Mouse (Mus musculus) urinary bladder, postnatal 25 days (tissue): ENCODE measurements around the gene Zfp94.

Experiments used
- DNase-seq: peaks from one replicate; pipeline ENCODE4 v3.0.0; 2022; ENCODE audit warnings: low spot score

Zfp94 gene

DNA sequence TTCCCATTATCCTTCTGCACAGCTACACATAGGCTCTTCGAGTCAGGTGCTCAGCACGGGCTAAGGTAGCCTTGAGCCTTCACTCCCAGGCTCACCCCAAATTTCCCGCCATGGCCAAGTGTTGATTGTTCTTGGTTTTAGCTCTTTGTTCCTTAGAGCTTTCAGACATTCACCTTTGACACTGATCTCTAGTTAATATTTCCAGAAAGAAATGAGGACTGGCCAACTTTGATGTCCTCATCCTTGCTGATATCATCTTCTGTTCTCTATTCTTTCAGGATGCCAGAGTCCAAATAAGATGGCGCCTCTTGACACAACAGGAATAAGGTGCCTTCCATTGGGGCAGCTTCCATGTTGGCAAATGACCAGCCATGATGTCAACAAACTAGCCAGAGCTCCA is 42.0 kb downstream of the Zfp94 start:
- no peak for DNase-seq

DNA sequence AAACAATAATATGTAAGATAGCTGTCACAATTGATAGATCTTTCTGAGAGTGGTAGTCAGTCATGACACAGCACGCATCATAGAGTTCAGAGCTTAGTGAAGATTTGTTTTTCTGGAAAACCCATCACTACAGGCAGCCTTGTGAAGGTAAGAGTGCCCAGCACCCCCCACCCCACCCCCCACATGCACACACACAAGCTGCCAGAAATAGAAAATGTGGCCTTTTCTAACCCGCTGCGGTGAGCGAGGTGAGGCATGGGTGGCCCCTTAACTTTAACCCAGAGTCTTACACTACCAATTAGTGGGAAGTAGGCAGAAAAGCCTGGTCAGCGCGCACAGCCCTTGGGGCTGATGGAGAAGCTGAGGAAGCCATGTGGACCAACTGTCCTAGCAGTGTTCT is 45.3 kb downstream of the Zfp94 start:
- DNase-seq: no peak

DNA sequence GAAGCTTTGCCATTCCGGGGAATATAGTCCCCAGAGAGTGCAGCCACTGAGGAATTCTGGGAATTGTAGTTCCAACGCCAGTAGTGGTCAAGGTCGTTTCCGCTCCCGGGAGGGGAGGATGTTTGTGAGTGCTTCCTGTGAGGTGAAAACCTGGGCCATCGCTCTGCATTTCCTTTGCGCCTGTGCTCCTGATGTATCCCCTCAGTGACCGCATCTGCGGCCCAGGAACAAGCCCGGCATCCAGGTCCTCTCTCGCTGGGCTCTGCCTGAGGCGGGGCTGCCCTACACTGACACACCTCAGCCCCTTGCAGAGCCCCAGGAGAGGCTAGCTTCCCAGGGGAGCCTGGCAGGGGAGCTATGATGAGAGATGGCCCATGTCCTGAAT is 46.2 kb downstream of the Zfp94 start, which contains the start of gene Zfp93:
Gene Zfp93, plus strand, starts transcription at position 133 of the 385 bp plus-strand sequence.
- DNase-seq: peak; percentile 44

DNA sequence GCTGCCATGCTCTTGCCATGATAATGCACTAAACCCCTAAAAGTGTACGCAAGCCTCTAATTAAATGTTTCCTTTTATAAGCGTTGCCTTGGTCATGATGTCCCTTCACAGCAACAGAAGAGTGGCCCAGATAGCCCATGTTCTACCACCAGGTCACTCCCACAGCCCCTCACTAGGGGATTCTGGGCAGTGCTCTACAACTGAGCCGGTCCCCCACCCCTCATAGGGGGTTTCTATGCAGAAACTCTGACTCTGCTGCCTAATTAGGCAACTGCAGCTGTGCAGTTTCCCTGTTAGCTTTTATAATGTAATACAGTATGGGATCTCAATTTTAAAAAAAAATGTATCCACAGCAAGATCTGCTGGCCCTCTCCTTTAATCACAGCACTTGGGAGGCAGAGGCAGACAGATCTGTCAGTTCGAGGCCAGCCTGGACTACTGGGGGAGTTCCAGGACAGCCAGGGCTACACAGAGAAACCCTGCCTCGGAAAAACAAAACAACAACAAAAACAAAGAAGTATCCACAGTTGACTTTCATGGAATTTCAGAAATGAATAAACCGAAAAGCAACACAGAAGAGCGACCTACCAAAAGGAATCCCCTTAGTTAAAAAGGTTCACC is 46.7 kb downstream of the Zfp94 start:
- DNase-seq: no peak

DNA sequence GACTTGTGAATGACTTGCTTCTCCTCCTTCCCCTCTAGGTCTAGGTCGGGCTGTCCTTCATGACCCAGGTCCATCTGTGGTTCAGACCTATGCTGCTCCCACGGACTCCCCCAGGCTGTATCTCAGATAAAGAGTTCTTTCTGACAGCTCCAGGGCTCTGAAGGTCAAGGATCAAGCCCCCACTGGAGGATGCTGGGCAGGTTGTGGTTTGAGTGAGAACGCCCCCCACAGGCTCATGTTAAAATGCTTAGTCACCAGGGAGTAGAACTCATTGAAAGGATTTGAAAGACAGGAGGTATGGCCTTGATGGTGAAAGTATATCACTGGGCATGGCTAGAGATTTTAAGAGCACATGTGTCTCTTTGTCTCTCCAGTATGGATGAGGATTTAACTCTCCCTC is 47.2 kb downstream of the Zfp94 start:
- no peak for DNase-seq

DNA sequence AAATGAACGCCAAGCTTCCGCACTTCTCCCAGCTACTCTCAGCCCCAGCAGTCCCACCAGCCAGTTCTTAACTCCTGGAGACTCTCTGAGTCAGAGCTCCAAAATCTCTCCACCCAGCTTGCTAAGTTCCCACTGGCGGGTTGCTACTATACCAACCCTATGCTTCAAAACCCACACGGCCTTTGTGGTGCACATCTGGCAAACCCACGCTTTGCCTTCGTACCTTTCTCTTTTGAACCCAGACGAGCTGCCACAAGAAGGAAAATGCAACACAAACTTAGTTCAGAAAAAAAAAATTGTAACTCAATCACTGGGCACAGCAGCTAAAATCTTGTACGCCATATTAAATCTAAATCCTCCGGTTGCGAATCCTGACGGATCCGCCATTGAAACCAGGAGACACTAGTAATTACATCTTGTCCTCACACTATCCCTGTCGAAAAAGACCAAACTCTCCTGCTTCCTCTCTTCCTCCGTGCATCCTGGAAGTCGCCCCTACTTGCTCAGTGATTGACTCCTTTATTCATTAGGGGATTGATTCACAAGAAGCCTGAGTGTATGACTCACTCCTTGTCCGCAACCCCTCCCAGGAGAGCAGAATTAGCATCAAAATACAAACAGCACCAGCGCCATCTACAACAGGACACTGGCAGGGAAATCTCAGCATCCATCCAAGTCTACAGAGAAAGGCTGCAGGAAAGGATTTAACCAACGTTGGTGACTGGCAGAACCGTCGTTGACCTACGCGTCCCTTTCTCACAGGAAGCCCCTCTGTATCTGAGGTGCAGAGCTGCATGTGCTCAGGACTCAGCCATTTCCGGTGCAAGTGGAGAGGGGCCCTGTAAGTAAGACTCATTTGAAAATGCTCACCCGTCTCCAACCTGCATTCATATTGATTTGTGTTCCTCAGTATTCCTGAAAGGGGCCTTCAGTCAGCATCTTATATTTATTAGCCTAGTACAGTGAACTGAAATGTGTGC is 48.0 kb downstream of the Zfp94 start:
- DNase-seq: no peak

DNA sequence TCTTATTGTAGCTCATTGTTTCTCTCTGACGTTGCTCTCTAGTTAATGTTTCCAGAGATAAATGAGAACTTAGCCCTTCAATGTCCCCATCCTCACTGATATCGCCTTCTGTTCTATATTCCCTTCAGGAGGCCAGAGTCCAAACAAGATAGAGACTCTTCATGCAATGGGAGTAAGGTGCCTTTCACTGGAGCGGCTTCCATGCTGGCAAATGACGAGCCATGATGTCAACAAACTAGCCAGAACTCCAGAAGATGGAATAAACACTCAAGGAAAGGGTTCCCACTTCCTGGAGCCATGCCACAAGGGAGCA is 56.5 kb downstream of the Zfp94 start:
- no peak for DNase-seq

DNA sequence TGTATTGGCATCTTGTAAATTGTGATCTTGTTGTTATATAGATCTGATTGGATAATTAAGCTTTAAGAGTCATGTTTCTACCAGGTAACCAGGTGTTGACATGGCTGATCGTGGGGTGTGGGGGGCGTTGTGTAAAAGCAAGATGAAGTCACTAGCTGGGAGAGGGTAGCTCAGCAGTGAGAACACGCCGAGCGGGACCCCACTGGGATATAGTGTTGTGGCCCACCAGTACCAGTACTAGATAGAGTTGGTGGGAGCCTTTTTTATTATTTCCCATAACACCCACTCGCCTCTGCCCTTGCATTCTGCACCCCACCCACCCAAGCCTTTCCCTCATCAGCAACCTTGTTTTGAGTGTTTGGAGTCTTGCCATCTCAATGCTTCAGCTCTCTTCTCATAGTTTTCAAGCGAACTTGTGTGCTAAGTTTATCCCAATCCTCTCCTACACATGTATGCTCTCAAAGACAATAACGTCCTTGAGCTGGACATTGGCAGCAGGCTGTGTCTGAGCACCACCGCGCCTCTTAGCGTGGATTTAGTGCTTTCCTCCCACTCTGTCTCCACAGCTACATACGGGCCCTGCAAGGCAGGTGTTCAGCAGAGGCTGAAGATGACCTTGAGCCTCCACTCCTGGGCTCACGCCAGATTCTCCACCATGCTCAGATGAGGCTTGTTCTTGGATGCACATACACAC is 57.0 kb downstream of the Zfp94 start:
- DNase-seq: no peak

DNA sequence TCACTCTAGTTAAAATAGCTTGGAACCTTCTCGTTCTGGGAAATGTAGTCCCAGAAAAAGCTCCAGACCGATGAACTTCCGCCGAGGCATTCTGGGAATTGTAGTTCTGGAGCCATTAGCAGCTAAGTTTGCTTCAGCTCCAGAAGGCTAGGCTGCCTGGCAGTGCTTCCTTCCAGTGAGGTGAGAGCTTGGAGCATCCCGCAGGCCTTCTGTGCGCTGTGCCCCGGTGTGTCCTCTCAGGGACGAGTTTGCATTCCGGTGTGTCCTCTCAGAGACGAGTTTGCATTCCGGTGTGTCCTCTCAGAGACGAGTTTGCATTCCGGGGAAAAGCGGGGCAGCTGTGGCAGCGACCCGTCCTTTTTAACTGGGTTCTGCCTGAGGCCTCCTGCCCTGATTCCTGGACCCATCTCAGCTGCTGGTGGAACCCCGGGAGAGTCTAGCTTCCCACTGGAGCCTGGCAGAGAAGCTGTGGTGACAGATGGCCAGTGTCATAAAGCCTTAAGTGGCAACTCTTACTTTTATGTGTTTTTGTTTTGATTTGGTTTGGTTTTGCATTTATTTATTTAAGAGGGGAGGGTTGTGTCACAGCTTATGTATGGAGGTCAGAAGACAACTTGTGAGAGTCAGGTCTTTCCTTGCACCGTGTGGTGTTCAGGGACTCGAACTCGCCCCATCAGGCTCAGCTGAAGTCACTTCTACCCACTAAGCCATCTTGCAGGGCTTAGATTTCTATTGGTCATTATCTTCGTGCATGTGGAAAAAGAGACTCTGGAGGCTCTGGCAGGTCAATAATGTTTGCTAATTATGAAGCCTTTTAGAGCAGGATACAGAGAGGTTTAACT is 61.6 kb downstream of the Zfp94 start, which contains the start of gene Zfp108:
Gene Zfp108, plus strand, starts transcription at position 162 of the 842 bp plus-strand sequence.
- DNase-seq: peak; percentile 65

DNA sequence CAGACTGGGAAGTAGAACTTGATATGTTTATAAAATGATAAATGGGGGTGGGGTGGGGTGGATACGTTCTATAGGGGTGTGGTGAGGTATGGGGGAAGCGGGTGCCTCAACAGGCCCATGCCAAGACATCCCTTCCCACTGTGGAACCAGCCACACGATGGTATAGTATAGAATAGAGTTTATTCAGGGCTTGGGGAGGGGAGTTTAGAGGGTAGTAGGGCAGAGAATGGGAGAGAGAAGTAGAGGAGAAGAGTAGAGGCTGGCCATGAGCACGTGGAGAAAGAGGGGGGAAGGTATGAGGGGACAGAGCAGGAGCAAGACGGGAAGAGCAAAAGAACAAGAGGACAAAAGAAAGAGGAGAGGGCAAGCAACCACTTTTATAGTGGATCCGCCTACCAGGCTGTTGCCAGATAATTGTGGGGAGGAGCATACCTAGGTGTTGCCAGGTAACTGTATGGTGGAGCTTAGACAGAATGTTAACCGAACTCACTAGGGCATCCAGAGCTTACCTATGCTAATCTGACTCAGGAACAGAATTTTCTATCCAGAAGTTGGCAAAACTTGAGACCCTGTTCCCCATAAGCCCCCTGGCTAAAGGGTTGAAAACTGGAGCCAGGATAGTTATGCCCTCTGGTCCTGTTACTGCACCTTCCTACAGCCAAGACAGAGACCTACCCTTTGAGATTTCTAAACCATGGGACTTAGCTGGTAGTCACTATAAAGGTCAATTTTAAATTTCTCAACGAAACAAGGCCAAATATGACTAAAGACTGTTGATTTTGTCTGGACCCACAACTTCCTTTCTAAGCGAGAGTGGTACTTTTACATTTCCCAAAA is 62.5 kb downstream of the Zfp94 start:
- no peak for DNase-seq
